Mouse (Mus musculus): ENCODE measurements around the gene Pigs. TPM values are rescaled to one million over a fixed set of nuclear protein-coding genes. Genes with fewer than 3 reads are reported as not detected.

The Pigs gene
- 63.6 and 68.2 TPM in 2 replicates for polyA plus RNA-seq (2014; fragmentation: Nextera tagmentation; extraction: Ambion mirVana)

- 10% methylated on average over 37 of the region's 37 CpGs for WGBS
- H3K9ac ChIP-seq (ENCODE audit: low read depth, low read length), result peak within 1 kb of the TSS; percentile 72
These were observed at the start of gene Pigs for GRCm38 (mm10) chr11:78327634-78328511. Gene Pigs (plus strand): TSS chr11:78328415.

DNA sequence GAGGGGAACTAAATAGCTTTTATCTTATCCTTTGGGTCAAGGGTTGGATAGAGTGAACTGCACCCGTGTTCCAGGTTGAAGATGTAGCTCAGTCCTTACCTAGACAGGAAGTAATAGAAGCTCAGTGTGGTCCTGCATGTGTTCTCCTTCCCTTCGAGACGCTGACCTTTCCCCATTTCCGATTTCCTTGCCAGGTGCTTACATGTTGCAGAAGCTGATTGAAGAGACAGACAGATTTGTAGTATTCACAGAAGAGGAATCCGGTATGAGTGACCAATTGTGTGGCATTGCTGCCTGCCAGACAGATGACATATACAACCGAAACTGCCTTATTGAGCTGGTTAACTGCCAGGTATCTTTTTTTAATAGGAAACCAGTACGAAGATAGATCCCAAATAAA lies 49.4 kb upstream of the Pigs start:
- no peak overlapping the region for H3K27ac ChIP-seq (ENCODE audit: low read depth, low read length)
- no peaks in the 10 kb centered on the region for H3K4me1 ChIP-seq (replicated peaks; ENCODE audit: control insufficient read depth, insufficient read depth, low read length)
- peaks cover 72% of the 10 kb centered on the region for H3K36me3 ChIP-seq (ENCODE audit: control insufficient read depth, insufficient read depth, low read length)
- no peaks in the 10 kb centered on the region for H3K27me3 ChIP-seq (replicated peaks; ENCODE audit: control insufficient read depth, insufficient read depth, low read length)
- H3K4me3 ChIP-seq (ENCODE audit: low read depth, low read length), result no peak overlapping the region
- DNase-seq (ENCODE audit: low spot score) (no peak), ATAC-seq (replicated peaks; ENCODE audit: low FRiP score) (no peak)
- H3K9me3 ChIP-seq (ENCODE audit: control insufficient read depth, low read length), result no peaks in the 10 kb centered on the region
- H3K9ac ChIP-seq (ENCODE audit: low read depth, low read length), result no peak overlapping the region
- WGBS, result 87% methylated on average over 7 of the region's 7 CpGs
- H3K4me2 ChIP-seq, result no peak overlapping the region

More at GRCm38 (mm10) chr11:78327634-78328511, at the start of gene Pigs:
- peak; percentile 94 for DNase-seq (ENCODE audit: low spot score)
- Histone ChIP-seq H3K27ac (ENCODE audit: low read depth, low read length) (peak within 1 kb of the TSS; percentile 28; the same call in 1 of the 2 replicates), H3K4me1 (replicated peaks; ENCODE audit: control insufficient read depth, insufficient read depth, low read length) (peaks cover 9% of the 10 kb centered on the region), H3K36me3 (ENCODE audit: control insufficient read depth, insufficient read depth, low read length) (peaks cover 4% of the 10 kb centered on the region; the same call in 1 of the 2 replicates), H3K4me3 (ENCODE audit: low read depth, low read length) (peak within 1 kb of the TSS; percentile 72), H3K4me2 (peak within 1 kb of the TSS; percentile 74), H3K27me3 (replicated peaks; ENCODE audit: control insufficient read depth, insufficient read depth, low read length) (no peaks in the 10 kb centered on the region), H3K9me3 (ENCODE audit: control insufficient read depth, low read length) (no peaks in the 10 kb centered on the region)
- ATAC-seq (replicated peaks; ENCODE audit: low FRiP score), result peak; percentile 95

- Histone ChIP-seq H3K4me1 (replicated peaks; ENCODE audit: control insufficient read depth, insufficient read depth, low read length) (no peaks in the 10 kb centered on the region), H3K27me3 (replicated peaks; ENCODE audit: control insufficient read depth, insufficient read depth, low read length) (no peaks in the 10 kb centered on the region), H3K4me3 (ENCODE audit: low read depth, low read length) (no peak overlapping the region), H3K27ac (ENCODE audit: low read depth, low read length) (no peak overlapping the region), H3K9ac (ENCODE audit: low read depth, low read length) (no peak overlapping the region), H3K4me2 (no peak overlapping the region), H3K36me3 (ENCODE audit: control insufficient read depth, insufficient read depth, low read length) (peaks cover 70% of the 10 kb centered on the region), H3K9me3 (ENCODE audit: control insufficient read depth, low read length) (no peaks in the 10 kb centered on the region)
- WGBS, result 87% methylated on average over 4 of the region's 4 CpGs
- ATAC-seq (replicated peaks; ENCODE audit: low FRiP score) (no peak), DNase-seq (ENCODE audit: low spot score) (no peak)
These were observed 48.6 kb upstream of the Pigs start for GRCm38 (mm10) chr11:78279586-78279985.

DNA sequence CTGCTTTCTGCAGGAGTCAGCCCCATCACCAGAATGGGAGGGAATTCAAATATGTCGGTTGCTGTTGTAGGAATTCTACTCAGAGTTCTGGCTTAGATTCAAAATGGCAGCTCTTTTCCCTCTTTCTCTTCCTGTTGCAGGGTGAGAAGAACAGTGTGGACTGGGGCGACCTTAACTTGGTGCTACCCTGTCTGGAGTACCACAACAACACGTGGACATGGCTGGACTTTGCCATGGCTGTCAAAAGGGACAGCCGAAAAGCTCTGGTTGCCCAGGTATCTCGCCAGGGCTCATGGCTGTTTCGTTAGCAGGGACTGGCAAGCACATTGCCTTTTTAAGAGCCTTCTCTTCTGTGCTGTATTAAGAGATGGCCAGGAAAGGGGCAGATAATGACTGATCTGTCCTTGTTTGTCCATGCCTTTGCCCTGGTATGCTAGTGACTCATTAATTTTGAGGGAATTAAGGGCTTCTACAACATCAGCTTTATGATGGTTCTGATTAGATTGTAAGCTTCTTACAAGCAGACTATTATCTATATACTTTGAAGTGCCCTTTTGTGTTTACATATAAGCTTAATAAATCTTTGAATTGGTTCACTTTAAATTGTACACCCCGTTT lies 39.0 kb upstream of the Pigs start:
- Histone ChIP-seq H3K4me3 (ENCODE audit: low read depth, low read length) (no peak overlapping the region), H3K27me3 (replicated peaks; ENCODE audit: control insufficient read depth, insufficient read depth, low read length) (no peaks in the 10 kb centered on the region), H3K9me3 (ENCODE audit: control insufficient read depth, low read length) (no peaks in the 10 kb centered on the region), H3K4me1 (replicated peaks; ENCODE audit: control insufficient read depth, insufficient read depth, low read length) (no peaks in the 10 kb centered on the region), H3K4me2 (no peak overlapping the region), H3K9ac (ENCODE audit: low read depth, low read length) (no peak overlapping the region), H3K36me3 (ENCODE audit: control insufficient read depth, insufficient read depth, low read length) (peaks cover 56% of the 10 kb centered on the region), H3K27ac (ENCODE audit: low read depth, low read length) (no peak overlapping the region)
- no peak for ATAC-seq (replicated peaks; ENCODE audit: low FRiP score)
- no peak for DNase-seq (ENCODE audit: low spot score)
- WGBS, result 90% methylated on average over 7 of the region's 7 CpGs

GRCm38 (mm10) chr11:78290654-78291053 lies 37.6 kb upstream of the Pigs start, which contains the start of gene BC030499:
Gene BC030499 (plus strand): TSS chr11:78290841.
- no peaks in the 10 kb centered on the region for H3K4me1 ChIP-seq (replicated peaks; ENCODE audit: control insufficient read depth, insufficient read depth, low read length)
- no peaks in the 10 kb centered on the region for H3K9me3 ChIP-seq (ENCODE audit: control insufficient read depth, low read length)
- no peak within 1 kb of the TSS for H3K27ac ChIP-seq (ENCODE audit: low read depth, low read length)
- ATAC-seq (replicated peaks; ENCODE audit: low FRiP score) (no peak), DNase-seq (ENCODE audit: low spot score) (no peak)
- H3K4me3 ChIP-seq (ENCODE audit: low read depth, low read length), result no peak within 1 kb of the TSS
- WGBS, result 86% methylated on average over 4 of the region's 4 CpGs
- no peaks in the 10 kb centered on the region for H3K27me3 ChIP-seq (replicated peaks; ENCODE audit: control insufficient read depth, insufficient read depth, low read length)
- H3K36me3 ChIP-seq (ENCODE audit: control insufficient read depth, insufficient read depth, low read length), result peaks cover 44% of the 10 kb centered on the region
- H3K4me2 ChIP-seq, result no peak within 1 kb of the TSS
- H3K9ac ChIP-seq (ENCODE audit: low read depth, low read length), result no peak within 1 kb of the TSS

- Histone ChIP-seq H3K36me3 (ENCODE audit: control insufficient read depth, insufficient read depth, low read length) (peaks cover 20% of the 10 kb centered on the region), H3K4me1 (replicated peaks; ENCODE audit: control insufficient read depth, insufficient read depth, low read length) (no peaks in the 10 kb centered on the region), H3K4me2 (no peak overlapping the region), H3K27ac (ENCODE audit: low read depth, low read length) (no peak overlapping the region), H3K9ac (ENCODE audit: low read depth, low read length) (no peak overlapping the region), H3K27me3 (replicated peaks; ENCODE audit: control insufficient read depth, insufficient read depth, low read length) (no peaks in the 10 kb centered on the region), H3K9me3 (ENCODE audit: control insufficient read depth, low read length) (no peaks in the 10 kb centered on the region), H3K4me3 (ENCODE audit: low read depth, low read length) (no peak overlapping the region)
- 92% methylated on average over 6 of the region's 6 CpGs for WGBS
- no peak for ATAC-seq (replicated peaks; ENCODE audit: low FRiP score)
- DNase-seq (ENCODE audit: low spot score), result no peak
These were observed 33.6 kb upstream of the Pigs start for GRCm38 (mm10) chr11:78294585-78294984.

DNA sequence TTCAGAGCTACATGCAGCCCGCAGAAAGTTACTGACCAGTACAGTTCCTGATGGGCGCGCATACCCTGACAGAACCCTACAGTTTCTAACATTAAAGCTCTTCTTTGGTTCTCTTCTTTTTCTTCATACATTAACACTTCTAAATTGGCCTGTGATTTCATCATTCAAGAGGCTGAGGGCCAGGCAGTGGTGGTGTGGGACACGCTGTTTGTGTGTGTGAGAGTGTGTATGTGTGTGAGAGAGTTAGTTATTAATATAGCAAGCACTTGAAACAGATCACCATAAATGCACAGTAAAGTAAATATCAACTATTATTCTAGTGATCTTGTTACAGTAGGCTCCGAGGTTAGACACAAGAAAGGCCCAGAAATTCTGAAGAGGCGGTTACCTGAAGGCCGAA lies 27.3 kb upstream of the Pigs start:
- H3K4me2 ChIP-seq, result peak overlapping the region; percentile 63
- no peak for DNase-seq (ENCODE audit: low spot score)
- peaks cover 2% of the 10 kb centered on the region; the same call in 1 of the 2 replicates for H3K4me1 ChIP-seq (replicated peaks; ENCODE audit: control insufficient read depth, insufficient read depth, low read length)
- peaks cover 16% of the 10 kb centered on the region for H3K36me3 ChIP-seq (ENCODE audit: control insufficient read depth, insufficient read depth, low read length)
- H3K4me3 ChIP-seq (ENCODE audit: low read depth, low read length), result peak overlapping the region; percentile 84
- ATAC-seq (replicated peaks; ENCODE audit: low FRiP score), result peak; percentile 35; the same call in 1 of the 2 replicates
- no peaks in the 10 kb centered on the region for H3K27me3 ChIP-seq (replicated peaks; ENCODE audit: control insufficient read depth, insufficient read depth, low read length)
- no peaks in the 10 kb centered on the region for H3K9me3 ChIP-seq (ENCODE audit: control insufficient read depth, low read length)
- no peak overlapping the region for H3K27ac ChIP-seq (ENCODE audit: low read depth, low read length)
- WGBS, result 74% methylated on average over 7 of the region's 7 CpGs
- H3K9ac ChIP-seq (ENCODE audit: low read depth, low read length), result peak overlapping the region; percentile 84

- peak; percentile 99 for ATAC-seq (replicated peaks; ENCODE audit: low FRiP score)
- H3K9me3 ChIP-seq (ENCODE audit: control insufficient read depth, low read length), result no peaks in the 10 kb centered on the region
- H3K27ac ChIP-seq (ENCODE audit: low read depth, low read length), result peak within 1 kb of the TSS; percentile 79
- peak within 1 kb of the TSS; percentile 84 for H3K4me3 ChIP-seq (ENCODE audit: low read depth, low read length)
- peaks cover 2% of the 10 kb centered on the region; the same call in 1 of the 2 replicates for H3K4me1 ChIP-seq (replicated peaks; ENCODE audit: control insufficient read depth, insufficient read depth, low read length)
- WGBS, result under 1% methylated on average over 49 of the region's 49 CpGs
- peaks cover 16% of the 10 kb centered on the region for H3K36me3 ChIP-seq (ENCODE audit: control insufficient read depth, insufficient read depth, low read length)
- H3K27me3 ChIP-seq (replicated peaks; ENCODE audit: control insufficient read depth, insufficient read depth, low read length), result no peaks in the 10 kb centered on the region
- peak within 1 kb of the TSS; percentile 63 for H3K4me2 ChIP-seq
- peak within 1 kb of the TSS; percentile 84 for H3K9ac ChIP-seq (ENCODE audit: low read depth, low read length)
- peak; percentile 89 for DNase-seq (ENCODE audit: low spot score)
These were observed 26.7 kb upstream of the Pigs start, which contains the start of gene Spag5 for GRCm38 (mm10) chr11:78301357-78302084. Gene Spag5 (plus strand): TSS chr11:78301529.
